Mouse (Mus musculus): ENCODE results near the gene Slc16a5. TPM values are rescaled to one million over a fixed set of nuclear protein-coding genes. Genes with fewer than 3 reads are reported as not detected.

The Slc16a5 gene
- polyA plus RNA-seq, 1 experiment from 2014 or later, result 0.13 TPM

DNA sequence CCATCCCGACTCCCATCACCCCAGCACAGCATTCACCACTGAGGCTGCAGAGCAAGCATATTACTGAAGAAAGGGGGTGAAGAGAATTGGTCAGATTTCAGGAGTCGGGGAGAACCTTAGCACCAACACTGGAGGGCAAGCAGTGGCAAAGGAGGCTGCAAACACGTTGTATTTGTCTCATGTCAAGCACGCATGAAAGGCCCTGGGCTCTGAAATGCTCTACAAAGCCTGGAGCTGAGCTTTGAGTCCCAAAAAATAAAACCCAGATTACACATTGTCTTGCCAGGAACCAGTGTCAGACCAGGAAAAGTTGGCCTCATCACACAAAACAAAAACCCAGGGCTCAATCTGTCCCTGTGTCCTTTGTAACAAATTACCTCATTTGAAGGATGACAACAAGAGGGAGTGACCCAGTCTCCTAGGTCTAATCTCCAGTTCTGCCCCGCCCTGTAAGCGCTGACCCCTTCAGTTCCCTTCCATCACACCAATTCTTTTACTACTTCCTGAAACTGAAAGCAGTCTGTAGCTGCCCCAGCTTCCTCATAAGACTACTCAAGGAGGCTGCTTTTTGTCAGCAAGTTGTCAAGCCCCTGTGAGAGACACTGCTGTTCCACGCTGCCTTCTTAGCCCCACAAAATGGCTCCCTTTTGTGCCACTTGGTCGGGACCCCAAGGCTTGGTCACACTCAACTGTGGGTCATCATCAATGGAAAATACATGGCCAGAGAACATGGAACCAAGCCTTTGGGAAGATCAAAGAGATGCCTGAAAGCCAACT lies 50.3 kb downstream of the Slc16a5 start:
- 9% methylated on average over 8 of the region's 8 CpGs for WGBS
- peak overlapping the region; percentile 100 for H3K9ac ChIP-seq (replicated peaks)
- no peaks in the 10 kb centered on the region for H3K9me3 ChIP-seq
- ATAC-seq, result no peak
- H3K4me3 ChIP-seq (replicated peaks), result peak overlapping the region; percentile 100
- no peaks in the 10 kb centered on the region for H3K27me3 ChIP-seq
- peak overlapping the region; percentile 92 for H3K27ac ChIP-seq
- H3K4me1 ChIP-seq (replicated peaks), result peaks cover 50% of the 10 kb centered on the region
- peaks cover 6% of the 10 kb centered on the region; the same call in 1 of the 2 replicates for H3K36me3 ChIP-seq
- H3K4me2 ChIP-seq (replicated peaks), result peak overlapping the region; percentile 76

DNA sequence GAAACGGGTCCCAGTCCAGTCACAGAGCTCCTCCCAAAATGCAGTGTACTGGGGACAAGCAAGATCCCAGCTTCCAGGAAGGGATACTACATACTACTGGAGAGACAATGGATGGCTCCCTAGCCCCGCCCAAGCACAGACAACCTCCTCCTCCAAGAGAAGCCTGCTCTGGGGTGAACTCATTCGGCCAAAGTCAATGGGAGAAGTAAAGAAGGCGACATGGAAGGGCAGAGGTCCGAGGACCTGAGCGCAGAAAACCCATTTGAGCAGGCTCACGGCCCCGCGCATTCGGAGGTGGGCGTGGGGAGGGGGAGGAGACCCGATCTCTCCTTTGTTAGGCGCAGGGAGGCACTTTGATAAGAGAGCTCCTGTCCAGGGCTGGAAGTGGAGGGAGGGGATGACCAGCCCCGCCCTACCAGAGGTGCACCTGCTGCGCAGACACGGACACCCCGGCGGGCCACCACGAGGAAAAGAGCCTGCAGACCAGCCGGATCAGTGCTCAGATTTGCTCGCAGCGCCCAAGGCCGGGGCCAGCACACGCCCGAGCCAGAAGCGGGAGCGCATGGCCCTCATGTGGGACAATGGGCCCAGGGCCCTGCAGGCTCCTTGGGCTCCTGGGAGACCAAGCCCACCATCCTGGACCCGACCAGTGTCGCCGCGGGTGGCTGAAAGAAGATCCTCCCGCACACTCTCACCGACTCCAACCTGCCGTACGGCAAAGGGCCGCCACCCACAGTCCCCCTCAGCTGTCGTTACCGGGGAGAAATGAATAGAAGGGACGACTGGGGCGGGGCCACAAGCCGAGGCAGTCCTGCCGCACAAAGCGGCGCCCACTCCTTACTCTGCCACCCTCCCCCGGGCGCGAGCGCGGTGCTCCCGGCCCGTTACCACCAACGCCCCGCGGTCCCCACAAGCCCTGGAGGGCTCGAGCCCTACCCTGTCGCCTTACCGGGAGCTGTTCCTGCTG lies 51.3 kb downstream of the Slc16a5 start:
- peak overlapping the region; percentile 100 for H3K9ac ChIP-seq (replicated peaks)
- H3K9me3 ChIP-seq, result no peaks in the 10 kb centered on the region
- peak overlapping the region; percentile 92 for H3K27ac ChIP-seq
- H3K4me3 ChIP-seq (replicated peaks), result peak overlapping the region; percentile 100
- H3K4me1 ChIP-seq (replicated peaks), result peaks cover 40% of the 10 kb centered on the region
- H3K36me3 ChIP-seq, result peaks cover 3% of the 10 kb centered on the region; the same call in 1 of the 2 replicates
- H3K4me2 ChIP-seq (replicated peaks), result peak overlapping the region; percentile 76
- 0% methylated on average over 57 of the region's 57 CpGs for WGBS
- peak; percentile 77 for ATAC-seq
- no peaks in the 10 kb centered on the region for H3K27me3 ChIP-seq

DNA sequence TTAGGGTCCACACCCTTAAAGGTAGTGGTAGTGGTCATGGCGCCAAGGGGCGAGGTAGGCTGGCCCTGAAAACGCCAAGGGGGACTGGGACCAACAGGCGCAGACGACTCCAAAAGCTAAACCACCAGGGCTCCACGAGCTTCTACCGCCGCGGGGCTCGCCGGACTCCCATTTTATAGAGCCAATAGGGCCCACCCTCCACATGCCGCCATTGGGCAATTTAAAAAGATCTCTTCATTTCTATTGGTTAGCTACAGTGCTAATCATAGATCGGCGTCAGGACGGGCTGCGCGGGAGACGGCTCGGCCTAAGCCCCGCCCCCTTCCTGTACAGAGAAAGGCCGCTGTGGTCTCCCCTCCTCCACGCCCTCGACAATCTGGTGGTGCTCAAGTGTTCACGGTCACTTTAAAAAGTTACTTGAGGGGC lies 52.0 kb downstream of the Slc16a5 start, which contains the start of gene Jpt1:
Jpt1 (minus strand) TSS at position 150 of the 426 bp plus-strand sequence.
- peak within 1 kb of the TSS; percentile 76 for H3K4me2 ChIP-seq (replicated peaks)
- peaks cover 35% of the 10 kb centered on the region for H3K4me1 ChIP-seq (replicated peaks)
- H3K27me3 ChIP-seq, result no peaks in the 10 kb centered on the region
- peak; percentile 96 for ATAC-seq
- H3K4me3 ChIP-seq (replicated peaks), result peak within 1 kb of the TSS; percentile 100
- H3K36me3 ChIP-seq, result no peaks in the 10 kb centered on the region
- H3K9ac ChIP-seq (replicated peaks), result peak within 1 kb of the TSS; percentile 100
- H3K27ac ChIP-seq, result peak within 1 kb of the TSS; percentile 92
- no peaks in the 10 kb centered on the region for H3K9me3 ChIP-seq
- 0% methylated on average over 24 of the region's 24 CpGs for WGBS

DNA sequence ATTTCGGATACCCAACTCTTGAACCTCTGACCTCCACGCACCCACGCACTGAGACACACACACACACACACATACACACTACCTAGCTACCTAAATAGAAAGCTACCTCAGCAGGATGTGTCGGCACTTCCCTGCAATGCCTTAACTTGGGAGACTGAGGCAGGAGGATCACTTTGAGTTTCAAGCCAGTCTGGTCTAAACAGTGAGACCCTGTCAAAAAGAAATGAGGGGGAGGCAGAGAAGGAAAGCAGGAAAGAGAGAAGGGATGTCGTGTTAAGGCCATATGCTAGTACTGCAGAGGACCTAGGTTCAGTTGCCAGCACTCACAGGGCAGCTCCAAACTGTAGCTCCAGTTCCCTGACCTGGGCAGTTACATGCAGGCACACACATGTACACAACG lies 52.7 kb downstream of the Slc16a5 start:
- H3K9me3 ChIP-seq, result no peaks in the 10 kb centered on the region
- 0 out of 2 replicates have a peak overlapping the region, but pooled peaks have one; percentile 9 for H3K4me2 ChIP-seq (replicated peaks)
- WGBS, result 72% methylated on average over 6 of the region's 6 CpGs
- H3K4me1 ChIP-seq (replicated peaks), result peaks cover 28% of the 10 kb centered on the region
- no peaks in the 10 kb centered on the region for H3K36me3 ChIP-seq
- no peak overlapping the region for H3K9ac ChIP-seq (replicated peaks)
- H3K27ac ChIP-seq, result no peak overlapping the region; the same call in 1 of the 2 replicates
- no peak overlapping the region for H3K4me3 ChIP-seq (replicated peaks)
- ATAC-seq, result no peak
- no peaks in the 10 kb centered on the region for H3K27me3 ChIP-seq

DNA sequence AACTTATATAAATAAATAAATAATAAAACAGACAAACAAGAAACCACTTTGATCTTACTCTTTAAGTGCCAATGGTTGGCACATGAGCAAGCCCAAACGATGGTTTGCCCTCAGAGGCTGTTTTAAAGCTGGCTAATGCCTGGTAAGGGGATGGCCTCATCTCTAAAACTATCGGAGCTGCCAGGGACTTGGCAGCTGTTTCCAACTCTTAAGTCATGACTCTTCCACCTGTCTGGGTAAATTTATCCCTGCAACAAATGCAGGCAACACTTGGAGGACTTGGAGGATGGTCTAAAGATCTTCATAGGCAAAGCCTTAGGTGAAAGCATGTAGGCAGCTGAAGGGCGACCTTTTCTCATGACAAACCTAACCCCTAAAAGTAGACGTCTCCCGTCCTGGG lies 54.7 kb downstream of the Slc16a5 start:
- H3K9ac ChIP-seq (replicated peaks), result no peak overlapping the region
- H3K9me3 ChIP-seq, result no peaks in the 10 kb centered on the region
- 86% methylated on average over 5 of the region's 5 CpGs for WGBS
- H3K27me3 ChIP-seq, result no peaks in the 10 kb centered on the region
- H3K27ac ChIP-seq, result no peak overlapping the region
- no peak for ATAC-seq
- peaks cover 10% of the 10 kb centered on the region for H3K36me3 ChIP-seq
- H3K4me3 ChIP-seq (replicated peaks), result no peak overlapping the region
- H3K4me2 ChIP-seq (replicated peaks), result no peak overlapping the region
- peaks cover 8% of the 10 kb centered on the region for H3K4me1 ChIP-seq (replicated peaks)

DNA sequence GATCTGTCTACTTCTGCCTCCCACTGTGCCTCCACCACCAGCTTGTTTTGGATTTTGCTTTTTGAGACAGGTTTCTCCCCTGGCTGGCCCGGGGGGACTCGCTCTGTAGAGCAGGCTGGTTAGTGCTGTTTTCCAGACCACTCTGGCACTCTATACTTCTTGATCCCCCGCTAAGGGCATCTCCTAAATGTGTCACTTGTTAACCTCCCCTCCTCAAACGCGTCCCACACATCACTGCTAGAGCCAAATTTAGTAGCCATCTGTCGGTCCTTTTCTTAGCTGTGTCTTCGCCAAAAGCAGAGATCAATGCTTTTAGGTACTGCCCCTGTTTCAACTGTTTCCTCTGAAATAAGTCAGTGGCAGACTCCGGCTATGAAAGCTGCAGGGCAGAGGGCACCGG lies 56.4 kb downstream of the Slc16a5 start:
- Histone ChIP-seq H3K4me1 (replicated peaks) (0 out of 2 replicates have a peak, but pooled peaks cover 2% of the 10 kb centered on the region), H3K9me3 (no peaks in the 10 kb centered on the region), H3K4me2 (replicated peaks) (no peak overlapping the region), H3K27ac (no peak overlapping the region), H3K4me3 (replicated peaks) (no peak overlapping the region), H3K27me3 (no peaks in the 10 kb centered on the region), H3K9ac (replicated peaks) (no peak overlapping the region), H3K36me3 (peaks cover 22% of the 10 kb centered on the region)
- no peak for ATAC-seq
- 82% methylated on average over 9 of the region's 9 CpGs for WGBS

DNA sequence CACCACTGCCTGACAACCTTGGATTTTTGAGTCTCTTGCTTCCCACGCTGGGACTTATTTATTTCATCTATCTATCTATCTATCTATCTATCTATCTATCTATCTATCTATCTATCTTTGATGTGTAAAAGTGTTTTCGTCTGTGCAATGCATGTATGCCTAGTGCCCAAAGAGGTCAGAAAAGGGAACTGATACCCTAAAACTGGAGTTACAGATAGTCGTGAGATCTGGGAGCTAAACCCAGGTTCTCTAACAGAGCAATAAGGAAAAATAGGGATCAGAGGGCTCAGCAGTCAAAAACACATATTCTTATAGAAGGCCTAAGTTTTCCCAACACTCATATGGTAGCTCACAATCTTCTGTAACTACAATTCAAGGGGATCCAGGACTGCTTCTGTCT lies 57.3 kb downstream of the Slc16a5 start:
- H3K27ac ChIP-seq, result no peak overlapping the region
- no peak for ATAC-seq
- no peaks in the 10 kb centered on the region for H3K9me3 ChIP-seq
- H3K9ac ChIP-seq (replicated peaks), result no peak overlapping the region
- H3K27me3 ChIP-seq, result no peaks in the 10 kb centered on the region
- 0 out of 2 replicates have a peak, but pooled peaks cover 2% of the 10 kb centered on the region for H3K4me1 ChIP-seq (replicated peaks)
- no peak overlapping the region for H3K4me3 ChIP-seq (replicated peaks)
- H3K4me2 ChIP-seq (replicated peaks), result no peak overlapping the region
- WGBS, result 97% methylated on average over 3 of the region's 3 CpGs
- H3K36me3 ChIP-seq, result peaks cover 29% of the 10 kb centered on the region

DNA sequence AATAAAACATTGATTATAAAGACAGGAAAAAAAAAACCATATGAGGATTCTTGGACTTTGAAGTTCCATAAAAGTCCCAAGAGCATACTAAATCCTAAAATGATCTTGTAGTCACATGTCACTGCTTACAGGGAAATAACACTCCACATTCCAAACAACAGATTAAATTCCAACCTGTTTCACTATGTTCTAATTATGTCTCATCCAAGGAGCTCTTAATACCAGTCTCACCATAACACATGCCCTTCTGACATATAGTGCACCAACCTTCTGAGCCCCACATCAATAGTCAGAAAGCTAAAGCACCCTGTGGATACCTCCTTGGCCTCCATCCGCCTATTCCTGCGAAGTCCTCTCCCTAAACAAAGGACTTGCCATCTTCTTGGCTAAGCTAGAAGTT lies 57.9 kb downstream of the Slc16a5 start:
- Histone ChIP-seq H3K27ac (no peak overlapping the region), H3K27me3 (no peaks in the 10 kb centered on the region), H3K4me1 (replicated peaks) (0 out of 2 replicates have a peak, but pooled peaks cover 1% of the 10 kb centered on the region), H3K9me3 (no peaks in the 10 kb centered on the region), H3K36me3 (peaks cover 35% of the 10 kb centered on the region), H3K9ac (replicated peaks) (no peak overlapping the region), H3K4me3 (replicated peaks) (no peak overlapping the region), H3K4me2 (replicated peaks) (no peak overlapping the region)
- WGBS, result 61% methylated on average over 2 of the region's 2 CpGs
- no peak for ATAC-seq

DNA sequence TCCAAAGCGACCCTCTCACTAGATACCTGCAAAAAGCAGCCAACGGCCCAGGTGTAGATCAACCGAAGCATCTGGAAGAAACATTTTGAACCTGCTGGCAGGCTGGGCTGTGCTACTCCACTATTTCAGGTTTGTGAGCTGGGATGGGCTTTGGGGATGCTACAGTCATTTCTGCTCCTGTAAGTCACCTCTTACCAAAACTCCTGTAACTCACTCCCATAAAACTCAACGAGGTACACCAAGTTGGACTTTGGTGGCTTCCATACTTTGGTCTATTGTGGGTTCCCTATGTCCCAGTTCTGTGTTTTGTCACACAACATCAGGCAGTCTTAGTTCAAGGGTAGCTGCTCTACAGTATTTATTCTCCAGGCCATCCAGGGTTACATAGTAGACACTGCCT lies 58.8 kb downstream of the Slc16a5 start:
- Histone ChIP-seq H3K27ac (no peak overlapping the region), H3K27me3 (no peaks in the 10 kb centered on the region), H3K9me3 (no peaks in the 10 kb centered on the region), H3K4me1 (replicated peaks) (no peaks in the 10 kb centered on the region), H3K4me3 (replicated peaks) (no peak overlapping the region), H3K36me3 (peaks cover 44% of the 10 kb centered on the region), H3K4me2 (replicated peaks) (no peak overlapping the region), H3K9ac (replicated peaks) (no peak overlapping the region)
- WGBS, result 93% methylated on average over 4 of the region's 4 CpGs
- no peak for ATAC-seq

DNA sequence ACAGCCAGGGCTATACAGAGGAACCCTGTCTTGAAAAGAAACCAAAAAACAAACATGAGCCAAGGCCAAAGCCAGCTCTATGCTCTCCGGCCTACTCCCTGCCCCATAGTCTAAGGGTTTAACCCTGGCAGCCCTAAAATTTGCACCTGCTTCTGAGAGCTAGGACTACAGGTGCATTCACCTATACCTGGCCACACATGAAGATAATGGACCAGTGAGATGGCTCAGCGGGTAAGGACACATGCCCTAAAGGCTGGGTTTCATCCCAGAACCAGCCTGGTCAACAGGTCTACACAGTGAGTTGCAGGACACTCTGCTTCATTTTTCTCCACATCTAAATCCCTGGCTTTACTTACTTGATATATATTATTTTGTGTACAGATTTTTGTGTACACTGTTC lies 60.0 kb downstream of the Slc16a5 start:
- Histone ChIP-seq H3K27me3 (no peaks in the 10 kb centered on the region), H3K4me3 (replicated peaks) (no peak overlapping the region), H3K9ac (replicated peaks) (no peak overlapping the region), H3K4me2 (replicated peaks) (no peak overlapping the region), H3K27ac (no peak overlapping the region), H3K36me3 (peaks cover 56% of the 10 kb centered on the region), H3K4me1 (replicated peaks) (no peaks in the 10 kb centered on the region), H3K9me3 (no peaks in the 10 kb centered on the region)
- 94% methylated on average over 2 of the region's 2 CpGs for WGBS
- ATAC-seq, result no peak

DNA sequence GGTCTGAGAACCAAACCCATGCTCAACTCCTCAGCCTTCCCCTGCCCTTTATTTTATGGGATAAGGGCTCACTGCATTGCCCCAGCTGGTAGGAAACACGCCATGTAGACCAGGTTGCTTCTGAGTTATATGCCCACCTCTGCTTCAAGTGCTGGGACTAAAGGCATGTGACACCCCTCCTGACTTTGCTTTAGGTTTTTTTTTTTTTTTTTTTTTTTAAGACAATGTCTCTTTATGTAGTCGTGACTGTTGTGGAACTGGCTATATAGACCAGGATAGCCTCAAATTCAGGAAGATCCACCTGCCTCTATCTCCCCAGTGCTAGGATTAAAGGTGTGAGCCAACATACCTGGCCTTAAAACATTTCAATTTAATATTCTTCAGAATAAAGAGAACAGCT lies 60.4 kb downstream of the Slc16a5 start:
- ATAC-seq, result no peak
- no peak overlapping the region for H3K4me3 ChIP-seq (replicated peaks)
- peaks cover 60% of the 10 kb centered on the region for H3K36me3 ChIP-seq
- no peak overlapping the region for H3K27ac ChIP-seq
- H3K9me3 ChIP-seq, result no peaks in the 10 kb centered on the region
- no peak overlapping the region for H3K4me2 ChIP-seq (replicated peaks)
- whole genome bisulfite sequencing, result 82% methylated on average over 2 of the region's 2 CpGs
- no peaks in the 10 kb centered on the region for H3K27me3 ChIP-seq
- H3K4me1 ChIP-seq (replicated peaks), result no peaks in the 10 kb centered on the region
- H3K9ac ChIP-seq (replicated peaks), result no peak overlapping the region
